Mouse (Mus musculus): ENCODE data around the gene Ghitm. TPM values are rescaled to one million over a fixed set of nuclear protein-coding genes. Genes with fewer than 3 reads are reported as not detected.
A peak's percentile ranks its signal among the peaks of the same experiment; 100 is the strongest.

Ghitm gene
- total RNA-seq, 2 experiments from 2014 or later: 416 to 464 TPM

DNA sequence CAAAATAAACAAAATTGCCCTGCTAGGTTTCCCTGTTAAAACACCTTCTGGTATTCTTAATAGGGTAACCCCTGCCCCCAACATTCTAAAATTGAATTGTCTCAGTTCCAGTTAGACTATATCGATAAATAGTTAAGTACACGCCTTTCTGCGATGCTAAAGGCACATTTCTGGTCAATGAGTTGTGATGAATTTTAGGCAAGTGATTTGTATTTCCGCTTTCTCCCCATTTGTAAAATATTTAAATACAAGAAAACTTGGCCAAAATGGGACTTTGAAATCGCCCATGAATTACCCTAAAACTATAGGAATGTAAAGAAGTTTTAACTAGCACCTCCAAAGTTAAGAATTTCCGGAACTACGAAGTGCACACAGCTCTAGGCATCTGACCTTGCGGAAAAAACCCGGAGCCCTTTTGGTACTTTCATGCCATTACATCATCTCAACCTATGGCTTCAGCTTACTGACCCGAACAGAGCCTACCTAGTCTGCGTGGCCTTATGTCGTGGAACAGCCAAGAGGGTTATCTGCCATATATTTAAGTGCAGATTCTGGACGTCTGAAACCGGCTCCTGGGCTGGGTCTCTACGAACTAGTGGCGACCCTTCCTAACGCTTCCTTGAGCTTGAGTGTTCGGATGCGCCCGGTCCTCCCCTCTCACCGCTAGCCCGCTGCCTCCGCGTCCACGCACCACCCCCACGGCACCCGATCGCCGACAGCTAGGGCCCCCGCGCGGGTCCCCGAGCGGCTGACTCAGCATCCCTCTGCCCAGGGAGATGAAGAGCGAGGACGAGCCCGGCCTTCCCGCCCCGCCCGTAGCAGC lies 557 bp downstream of the Ghitm start:
- TF ChIP-seq CTCF (IDR thresholded peaks at IDR 0.05): no peak

DNA sequence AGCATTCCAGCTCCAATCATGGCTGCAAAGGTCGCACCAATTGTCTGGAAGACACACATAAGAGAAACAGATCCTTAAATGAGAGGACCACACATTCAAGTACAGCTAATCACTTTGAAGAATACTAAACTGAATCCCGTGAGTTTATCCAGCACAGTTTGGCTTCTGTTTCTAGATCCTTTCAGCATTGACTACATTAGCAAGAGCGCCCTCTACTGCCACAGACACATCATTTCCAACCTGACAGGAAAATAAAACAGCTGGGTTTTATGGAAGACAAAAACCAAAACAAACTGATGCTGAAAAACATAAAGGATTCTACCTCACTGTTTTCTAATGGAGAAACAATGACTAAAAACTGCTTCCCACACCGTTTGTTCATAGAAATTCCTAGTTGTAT lies 7.4 kb downstream of the Ghitm start:
- H3K27ac ChIP-seq: peak overlapping the region; percentile 28; the same call in 1 of the 2 replicates
- no peak for DNase-seq
- H3K4me3 ChIP-seq: no peak overlapping the region
- intact Hi-C loops (cut with DNase I): no loop called here
- TF ChIP-seq CTCF (IDR thresholded peaks at IDR 0.05): peak; percentile 68

More for the DNA sequence above, 557 bp downstream of the Ghitm start:
- no peak for DNase-seq
- Histone ChIP-seq H3K27ac (peak overlapping the region; percentile 95), H3K4me3 (peak overlapping the region; percentile 89)
- intact Hi-C loops (cut with DNase I): loop anchor here (5.0 to 10.0 kb wide), 2 partner anchors 167 to 270 kb away; partner anchors contain the start of gene Ccser2

DNA sequence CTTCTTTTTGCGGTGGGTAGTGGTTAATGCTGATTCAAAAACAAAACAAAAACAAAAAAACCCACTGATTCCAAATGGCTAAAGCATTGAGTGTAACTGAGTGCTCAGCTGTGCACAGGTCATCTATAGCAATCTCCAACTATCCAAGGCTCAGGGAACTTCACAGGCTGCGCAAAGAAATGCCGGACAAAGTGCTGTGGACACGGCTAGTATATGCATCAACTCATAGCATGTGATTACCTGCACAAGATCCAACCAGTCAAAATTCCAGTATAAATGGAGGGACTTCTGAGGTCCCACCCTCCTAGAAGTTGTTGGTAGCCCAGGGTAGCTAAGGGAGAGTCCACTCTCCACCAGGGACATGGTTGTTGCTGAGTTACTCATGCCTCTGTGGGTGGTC lies 15.8 kb downstream of the Ghitm start:
- no peak for TF ChIP-seq CTCF (IDR thresholded peaks at IDR 0.05)
- Histone ChIP-seq H3K27ac (no peak overlapping the region), H3K4me3 (no peak overlapping the region)
- intact Hi-C loops (cut with DNase I): no loop called here
- DNase-seq: no peak

GRCm38 (mm10) chr14:37113922-37114321 lies 21.1 kb downstream of the Ghitm start, which contains the start of gene 2610528A11Rik:
Gene 2610528A11Rik (minus strand): TSS chr14:37114022.
- no peak for TF ChIP-seq CTCF (IDR thresholded peaks at IDR 0.05)
- DNase-seq: no peak
- Histone ChIP-seq H3K4me3 (no peak within 1 kb of the TSS), H3K27ac (no peak within 1 kb of the TSS)
- intact Hi-C loops (cut with DNase I): no loop called here

DNA sequence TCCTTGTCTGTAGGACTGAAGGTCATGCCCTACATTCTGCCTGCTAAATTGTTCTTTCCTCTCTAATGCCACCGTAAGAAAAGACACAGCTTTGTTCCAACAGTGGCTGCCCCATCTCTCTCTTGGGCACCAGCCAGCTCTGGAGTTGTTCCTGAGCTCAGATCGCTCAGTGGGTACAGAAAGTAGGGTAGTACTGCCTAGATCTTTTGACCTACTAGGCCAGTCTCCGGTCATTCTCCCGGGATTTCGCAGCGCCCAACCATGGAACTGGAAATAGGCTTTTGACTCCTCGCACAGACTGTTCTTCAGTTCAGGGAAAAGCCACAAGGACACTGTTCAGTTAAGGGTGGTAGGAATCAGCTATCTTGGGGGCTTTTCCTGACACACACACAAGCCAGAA lies 22.1 kb downstream of the Ghitm start:
- no peak overlapping the region for H3K27ac ChIP-seq
- DNase-seq: no peak
- TF ChIP-seq CTCF (IDR thresholded peaks at IDR 0.05): no peak
- no peak overlapping the region for H3K4me3 ChIP-seq
- intact Hi-C loops (cut with DNase I): no loop called here

GRCm38 (mm10) chr14:37111371-37111770 lies 23.7 kb downstream of the Ghitm start:
- no peak for TF ChIP-seq CTCF (IDR thresholded peaks at IDR 0.05)
- Histone ChIP-seq H3K4me3 (no peak overlapping the region), H3K27ac (no peak overlapping the region)
- intact Hi-C loops (cut with DNase I): no loop called here
- no peak for DNase-seq

DNA sequence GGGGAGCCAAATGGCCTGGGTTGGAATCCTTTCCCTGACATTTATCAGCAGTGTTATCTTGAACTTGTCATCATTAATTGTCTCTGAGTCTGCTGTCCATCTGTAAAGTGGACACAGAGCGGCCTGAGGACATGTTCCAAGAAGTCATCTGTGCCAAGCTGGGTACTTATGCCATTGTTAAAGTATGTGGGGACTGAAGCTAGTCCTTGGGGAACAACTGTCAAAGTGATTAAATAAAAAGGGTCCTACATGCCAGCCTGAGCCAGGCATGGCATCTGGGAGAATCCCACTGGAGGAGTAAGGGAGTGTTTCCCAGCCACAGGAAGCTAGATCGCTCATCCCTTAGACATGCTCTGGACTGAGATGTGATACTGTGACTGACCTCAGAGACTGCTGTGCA lies 24.6 kb downstream of the Ghitm start:
- no peak for TF ChIP-seq CTCF (IDR thresholded peaks at IDR 0.05)
- intact Hi-C loops (cut with DNase I): no loop called here
- no peak overlapping the region for H3K27ac ChIP-seq
- no peak for DNase-seq
- no peak overlapping the region for H3K4me3 ChIP-seq

- intact Hi-C loops (cut with DNase I): no loop called here
- DNase-seq: no peak
- H3K4me3 ChIP-seq: no peak overlapping the region
- no peak overlapping the region for H3K27ac ChIP-seq
- no peak for TF ChIP-seq CTCF (IDR thresholded peaks at IDR 0.05)
Measured at GRCm38 (mm10) chr14:37109975-37110374, 25.1 kb downstream of the Ghitm start.

DNA sequence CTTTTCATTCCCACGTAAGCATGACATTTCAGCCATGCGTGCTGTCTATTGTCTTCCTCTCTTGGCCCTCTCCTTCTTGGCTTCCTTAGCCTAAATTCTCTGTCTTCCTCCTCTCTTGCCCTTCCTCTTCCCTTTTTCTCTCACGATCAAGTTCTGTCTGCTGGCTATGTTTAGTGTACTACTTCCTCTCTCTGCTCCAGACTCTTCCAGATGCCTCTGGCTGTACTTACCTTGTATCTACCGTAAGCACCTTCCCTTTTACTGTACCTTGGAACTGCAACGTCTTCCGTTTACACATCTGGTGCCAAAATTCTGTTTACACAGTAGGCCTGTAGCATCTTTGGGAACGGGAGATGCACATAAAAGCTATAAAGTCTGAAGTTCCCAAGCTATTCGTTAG lies 25.6 kb downstream of the Ghitm start:
- no peak overlapping the region for H3K4me3 ChIP-seq
- no peak for TF ChIP-seq CTCF (IDR thresholded peaks at IDR 0.05)
- no peak overlapping the region for H3K27ac ChIP-seq
- no peak for DNase-seq
- intact Hi-C loops (cut with DNase I): no loop called here

DNA sequence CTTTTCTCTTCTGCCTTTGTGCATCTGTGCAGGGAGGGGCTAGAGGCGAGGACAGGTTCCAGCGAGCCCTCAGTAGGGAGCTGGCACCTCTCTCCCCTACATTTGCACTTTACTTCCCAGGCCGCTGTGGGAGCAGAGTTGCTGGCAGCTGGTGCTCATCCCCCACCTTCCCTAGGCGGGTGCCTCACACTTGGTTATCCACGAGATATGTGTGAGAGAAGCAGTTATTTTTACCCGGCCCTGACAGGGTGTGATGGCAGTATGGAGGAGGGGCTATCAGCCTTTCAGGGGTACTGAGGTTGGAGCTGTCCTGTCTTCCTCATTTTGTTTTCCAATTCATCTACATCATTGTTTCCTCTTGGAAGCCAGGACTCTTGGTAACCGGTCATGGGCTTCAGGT lies 29.2 kb downstream of the Ghitm start:
- no peak for TF ChIP-seq CTCF (IDR thresholded peaks at IDR 0.05)
- Histone ChIP-seq H3K4me3 (no peak overlapping the region), H3K27ac (no peak overlapping the region)
- intact Hi-C loops (cut with DNase I): no loop called here
- no peak for DNase-seq

DNA sequence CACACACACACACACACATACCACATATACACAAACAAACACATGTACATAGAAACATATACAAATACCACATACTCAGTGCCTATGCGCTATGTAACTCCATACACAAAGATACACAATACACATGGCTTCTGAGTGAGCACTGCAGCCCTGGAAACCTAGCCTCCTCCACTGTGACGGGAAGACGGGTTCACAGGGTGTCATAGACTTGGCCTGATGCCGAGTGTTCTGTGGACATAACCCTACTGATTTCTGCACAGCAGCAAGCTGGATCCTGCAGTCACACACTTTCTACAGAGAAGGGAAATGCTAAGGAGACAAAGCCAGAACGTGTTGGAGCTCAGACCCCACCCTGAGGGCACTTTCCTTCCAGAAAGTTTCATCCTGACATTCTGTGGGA lies 30.3 kb downstream of the Ghitm start:
- TF ChIP-seq CTCF (IDR thresholded peaks at IDR 0.05): no peak
- no peak for DNase-seq
- no peak overlapping the region for H3K27ac ChIP-seq
- intact Hi-C loops (cut with DNase I): no loop called here
- no peak overlapping the region for H3K4me3 ChIP-seq

- intact Hi-C loops (cut with DNase I): no loop called here
- TF ChIP-seq CTCF (IDR thresholded peaks at IDR 0.05): no peak
- no peak for DNase-seq
- no peak overlapping the region for H3K4me3 ChIP-seq
- no peak overlapping the region for H3K27ac ChIP-seq
Measured at GRCm38 (mm10) chr14:37102484-37102883, 32.6 kb downstream of the Ghitm start.

GRCm38 (mm10) chr14:37101531-37101930 lies 33.5 kb downstream of the Ghitm start:
- Histone ChIP-seq H3K27ac (no peak overlapping the region), H3K4me3 (no peak overlapping the region)
- intact Hi-C loops (cut with DNase I): no loop called here
- no peak for TF ChIP-seq CTCF (IDR thresholded peaks at IDR 0.05)
- no peak for DNase-seq

Data from gastrocnemius, adult 2 months (tissue).